Mouse (Mus musculus) forebrain, embryonic 14.5 days (tissue): ENCODE data around the gene Ccl7. TPM values are rescaled to one million over a fixed set of nuclear protein-coding genes. Genes with fewer than 3 reads are reported as not detected.

ENCODE experiments used
- ATAC-seq: fragments of 200-750 bp; cut with Nextera tagmentation; 2 replicates; pipeline ENCODE4 v1.8.0; 2017; ENCODE audit warnings: mild to moderate bottlenecking, moderate library complexity
- DNase-seq: peaks from one replicate; pipeline ENCODE4 v3.0.0-alpha.2; 2015; ENCODE audit warnings: low spot score
- H3K27ac ChIP-seq: fragments of 300-500 bp; sonication (generic); 2 replicates; pipeline ENCODE4 v1.5.1; 2014; ENCODE audit warnings: low read depth, mild to moderate bottlenecking, control low read depth, low read length, moderate library complexity
- H3K27me3 ChIP-seq: fragments of 300-500 bp; sonication (generic); replicated peaks from 2 replicates; pipeline ENCODE4 v1.6.1; 2014; ENCODE audit warnings: low read length, control low read depth, mixed read lengths; ENCODE audit not compliant: control insufficient read depth, insufficient read depth
- H3K36me3 ChIP-seq: fragments of 300-500 bp; sonication (generic); 2 replicates; pipeline ENCODE4 v1.6.1; 2014; ENCODE audit warnings: low read length, control low read depth; ENCODE audit not compliant: control insufficient read depth, insufficient read depth
- H3K4me1 ChIP-seq: fragments of 300-500 bp; sonication (generic); 2 replicates; pipeline ENCODE4 v1.6.1; 2014; ENCODE audit warnings: antibody characterized with exemption, low read length, control low read depth; ENCODE audit not compliant: control insufficient read depth, insufficient read depth
- H3K4me2 ChIP-seq: fragments of 300-500 bp; sonication (generic); 2 replicates; pipeline ENCODE4 v1.6.1; 2014; ENCODE audit warnings: mild to moderate bottlenecking, control low read depth, low read length
- H3K4me3 ChIP-seq: fragments of 300-500 bp; sonication (generic); 2 replicates; pipeline ENCODE4 v1.5.1; 2014; ENCODE audit warnings: low read depth, low read length, control low read depth
- H3K9ac ChIP-seq: fragments of 300-500 bp; sonication (generic); 2 replicates; pipeline ENCODE4 v1.6.1; 2014; ENCODE audit warnings: mild to moderate bottlenecking, low read length, control low read depth, moderate library complexity
- H3K9me3 ChIP-seq: fragments of 300-500 bp; sonication (generic); replicated peaks from 2 replicates; pipeline ENCODE4 v1.6.1; 2016; ENCODE audit warnings: low read length, control low read depth, mixed read lengths; ENCODE audit not compliant: control insufficient read depth
- WGBS: fragments of 180-500 bp; shearing (Covaris S2); extraction: QIAGEN DNeasy Blood & Tissue Kit; methylation state at CpG from one replicate; pipeline ENCODE4 v1.1.7; 2014; 5-methylcytosine and 5-hydroxymethylcytosine counted together
- polyA plus RNA-seq: library from polyadenylated mRNA; unstranded; fragments of >200 nt; fragmentation: Nextera tagmentation; extraction: Ambion mirVana; gene quantifications from 2 replicates; pipeline ENCODE4 v1.2.1, GENCODE M21; 2014

Gene Ccl7
- polyA plus RNA-seq, 1 experiment from 2014 or later: 0.98 TPM

GRCm38 (mm10) chr11:82073686-82074085 is 28.2 kb downstream of the Ccl7 start:
- Histone ChIP-seq H3K27ac (no peak overlapping the region), H3K9ac (no peak overlapping the region), H3K36me3 (no peaks in the 10 kb centered on the region), H3K27me3 (no peaks in the 10 kb centered on the region), H3K4me3 (no peak overlapping the region), H3K9me3 (no peaks in the 10 kb centered on the region), H3K4me2 (no peak overlapping the region), H3K4me1 (no peaks in the 10 kb centered on the region)
- DNase-seq: no peak
- ATAC-seq: no peak
- WGBS: 79% methylated on average over 3 of the region's 3 CpGs

DNA sequence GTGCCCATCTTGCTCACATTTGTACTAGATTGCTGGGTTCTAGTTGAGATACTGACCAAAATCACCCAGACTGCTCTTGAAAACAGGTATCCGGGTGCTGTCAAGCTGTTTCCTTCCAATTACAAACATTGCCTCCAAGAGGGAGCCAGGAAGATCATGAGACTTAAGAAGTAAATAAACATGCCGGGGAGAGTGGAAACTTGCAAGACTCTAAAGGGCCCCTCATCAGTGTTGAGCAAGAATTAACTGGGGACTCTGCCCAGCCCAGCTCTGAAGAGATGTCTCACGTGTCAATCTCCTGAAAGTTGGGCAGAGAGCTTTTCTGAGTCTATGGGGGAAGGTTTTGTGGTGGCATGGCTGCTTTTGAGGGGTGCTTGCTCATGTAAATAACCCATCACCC is 31.5 kb downstream of the Ccl7 start:
- WGBS: 80% methylated on average over 3 of the region's 3 CpGs
- Histone ChIP-seq H3K36me3 (no peaks in the 10 kb centered on the region), H3K27me3 (no peaks in the 10 kb centered on the region), H3K9me3 (no peaks in the 10 kb centered on the region), H3K9ac (no peak overlapping the region), H3K27ac (no peak overlapping the region), H3K4me1 (no peaks in the 10 kb centered on the region), H3K4me2 (no peak overlapping the region), H3K4me3 (no peak overlapping the region)
- no peak for ATAC-seq
- no peak for DNase-seq

GRCm38 (mm10) chr11:82078136-82078730 is 32.7 kb downstream of the Ccl7 start:
- ATAC-seq: no peak

DNA sequence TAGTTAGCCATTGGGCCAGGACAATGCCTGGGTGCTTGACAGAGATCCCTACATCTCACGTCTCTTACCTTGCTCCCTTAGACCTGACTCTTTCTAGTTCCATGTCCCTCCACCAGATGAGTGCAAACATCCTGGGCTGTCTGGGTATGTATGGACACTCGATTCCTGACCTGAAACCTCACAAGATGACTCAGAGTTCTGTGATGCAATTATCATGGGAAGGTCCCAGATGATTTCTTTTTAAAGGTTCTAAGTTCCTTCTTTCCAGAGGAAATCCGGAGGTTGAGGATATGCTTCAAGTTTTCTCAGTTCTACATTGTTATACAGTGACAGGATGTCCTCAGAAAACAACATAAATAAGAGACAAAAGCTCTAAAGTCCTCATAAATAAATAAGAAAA is 35.4 kb downstream of the Ccl7 start:
- no peaks in the 10 kb centered on the region for H3K9me3 ChIP-seq
- no peak overlapping the region for H3K4me3 ChIP-seq
- no peaks in the 10 kb centered on the region for H3K36me3 ChIP-seq
- 87% methylated on average over 3 of the region's 3 CpGs for WGBS
- H3K4me1 ChIP-seq: no peaks in the 10 kb centered on the region
- H3K27me3 ChIP-seq: no peaks in the 10 kb centered on the region
- DNase-seq: no peak
- no peak for ATAC-seq
- no peak overlapping the region for H3K27ac ChIP-seq
- no peak overlapping the region for H3K4me2 ChIP-seq
- no peak overlapping the region for H3K9ac ChIP-seq

More at GRCm38 (mm10) chr11:82078136-82078730, 32.7 kb downstream of the Ccl7 start:
- Histone ChIP-seq H3K36me3 (no peaks in the 10 kb centered on the region), H3K9ac (no peak overlapping the region), H3K9me3 (no peaks in the 10 kb centered on the region), H3K27ac (no peak overlapping the region), H3K27me3 (no peaks in the 10 kb centered on the region), H3K4me3 (no peak overlapping the region), H3K4me2 (no peak overlapping the region), H3K4me1 (no peaks in the 10 kb centered on the region)
- no peak for DNase-seq

GRCm38 (mm10) chr11:82084360-82084759 is 38.8 kb downstream of the Ccl7 start:
- ATAC-seq (no peak), DNase-seq (no peak)
- H3K9me3 ChIP-seq: no peaks in the 10 kb centered on the region
- H3K4me3 ChIP-seq: no peak overlapping the region
- no peak overlapping the region for H3K4me2 ChIP-seq
- 88% methylated on average over 3 of the region's 3 CpGs for WGBS
- H3K4me1 ChIP-seq: no peaks in the 10 kb centered on the region
- H3K36me3 ChIP-seq: no peaks in the 10 kb centered on the region
- H3K27ac ChIP-seq: no peak overlapping the region
- H3K9ac ChIP-seq: no peak overlapping the region
- H3K27me3 ChIP-seq: no peaks in the 10 kb centered on the region

Other genes starting within 250 kb of the Ccl7 start
- gene 5530401A14Rik, start 185.0 kb upstream of the Ccl7 start, polyA plus RNA-seq: 0.08 and 0.17 TPM in 2 replicates
- 3.8 and 5.0 TPM in 2 replicates for gene Asic2, start 77.3 kb upstream of the Ccl7 start, polyA plus RNA-seq
- 0.93 TPM in 1 of 2 replicates, not detected in the other for gene Ccl2, start 10.1 kb upstream of the Ccl7 start, polyA plus RNA-seq
- not detected in 2 replicates for gene Gm17268, start 7.2 kb upstream of the Ccl7 start, polyA plus RNA-seq
- gene Ccl11, start 12.1 kb downstream of the Ccl7 start, polyA plus RNA-seq: not detected in 2 replicates
- gene Ccl12, start 56.1 kb downstream of the Ccl7 start, polyA plus RNA-seq: 1.7 and 1.8 TPM in 2 replicates
- gene Ccl8, start 69.5 kb downstream of the Ccl7 start, polyA plus RNA-seq: not detected in 2 replicates